Mouse (Mus musculus) left cerebral cortex, postnatal 10 days (tissue): ENCODE measurements around the gene Spock1. TPM values are rescaled to one million over a fixed set of nuclear protein-coding genes. Genes with fewer than 3 reads are reported as not detected.

Experiments
- DNase-seq, 2 experiments: peaks; one replicate each; pipeline ENCODE4 v3.0.0; 2021 to 2022; ENCODE audit warnings: low spot score in 2 of 2, mixed read lengths in 1 of 2; ENCODE audit errors: extremely low spot score in 1 of 2
- intact Hi-C: fragments of 180-260 bp; cut with DNase I; formaldehyde crosslinking; loops from one replicate; pipeline ENCODE4 v1.15.1; 2025
- total RNA-seq, 2 experiments: library from RNA; stranded (reverse); gene quantifications; 2 replicates each; pipeline ENCODE4 v1.2.3; 2021

Gene Spock1
- total RNA-seq, 2 experiments from 2014 or later, result 276 to 302 TPM

- intact Hi-C loops, result no loop called here
- DNase-seq, result no peak
Observed at GRCm38 (mm10) chr13:57761122-57761521, 147.0 kb downstream of the Spock1 start.

DNA sequence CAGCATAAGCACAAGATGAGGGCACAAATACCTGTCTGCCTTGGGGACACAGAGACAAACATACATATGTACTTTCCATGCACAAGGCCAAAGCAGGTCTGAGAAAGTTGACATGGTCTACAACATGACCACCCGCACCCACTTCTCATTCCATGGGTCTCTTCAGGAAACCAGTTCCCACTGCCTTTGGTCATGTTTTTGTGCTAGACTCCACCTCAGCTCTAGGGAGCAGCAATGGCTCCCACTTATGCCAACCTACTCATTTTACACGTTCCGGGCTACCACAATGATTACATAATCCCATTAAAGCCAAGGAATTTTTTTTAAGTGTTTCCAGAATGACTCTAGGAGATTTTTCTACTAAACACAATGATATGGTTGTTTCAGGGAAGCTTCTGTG lies 147.5 kb downstream of the Spock1 start:
- intact Hi-C loops, result no loop called here
- no peak for DNase-seq

DNA sequence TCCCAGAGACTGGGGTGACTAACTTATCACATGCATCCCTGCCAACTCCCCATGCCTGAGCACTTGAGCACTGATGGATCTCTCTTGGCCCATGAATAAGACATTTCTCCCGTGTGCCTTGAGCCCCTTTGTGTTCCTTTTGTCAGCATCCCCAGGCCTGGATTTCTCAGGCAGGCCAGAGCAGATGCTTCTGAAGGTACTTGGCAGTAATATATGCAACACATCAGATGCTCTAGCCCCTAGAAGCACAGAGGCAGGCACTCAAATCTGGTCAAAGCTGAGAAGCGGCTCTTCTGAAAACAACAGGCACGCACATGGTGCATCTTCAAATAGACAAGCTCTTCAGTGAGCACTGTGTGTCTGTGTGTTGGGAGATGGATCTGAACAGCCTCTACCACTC lies 151.8 kb downstream of the Spock1 start:
- intact Hi-C loops, result no loop called here
- peak in 1 of 2 experiments; percentile 34 for DNase-seq

- intact Hi-C loops, result no loop called here
- DNase-seq, result no peak
Observed at GRCm38 (mm10) chr13:57750831-57751230, 157.3 kb downstream of the Spock1 start.

DNA sequence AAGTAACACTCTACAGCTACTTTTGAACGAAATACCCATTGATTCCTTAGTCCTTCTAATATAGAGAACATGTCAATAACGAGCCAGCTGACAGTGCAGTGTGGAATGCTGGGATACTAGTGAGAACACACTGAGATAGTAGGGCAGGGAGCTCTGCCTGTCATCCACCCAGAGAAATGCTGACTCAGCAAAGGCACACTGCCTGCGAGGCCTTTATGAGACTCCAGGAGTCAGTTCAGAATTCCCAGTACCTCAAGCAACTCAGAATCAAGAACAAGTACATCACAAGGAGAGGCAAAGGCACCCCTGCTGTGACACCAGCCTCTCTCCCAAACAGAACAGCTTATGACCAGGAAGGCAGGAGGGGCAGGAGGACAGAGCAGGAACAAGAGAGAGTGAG lies 163.5 kb downstream of the Spock1 start:
- intact Hi-C loops, result no loop called here
- no peak for DNase-seq

DNA sequence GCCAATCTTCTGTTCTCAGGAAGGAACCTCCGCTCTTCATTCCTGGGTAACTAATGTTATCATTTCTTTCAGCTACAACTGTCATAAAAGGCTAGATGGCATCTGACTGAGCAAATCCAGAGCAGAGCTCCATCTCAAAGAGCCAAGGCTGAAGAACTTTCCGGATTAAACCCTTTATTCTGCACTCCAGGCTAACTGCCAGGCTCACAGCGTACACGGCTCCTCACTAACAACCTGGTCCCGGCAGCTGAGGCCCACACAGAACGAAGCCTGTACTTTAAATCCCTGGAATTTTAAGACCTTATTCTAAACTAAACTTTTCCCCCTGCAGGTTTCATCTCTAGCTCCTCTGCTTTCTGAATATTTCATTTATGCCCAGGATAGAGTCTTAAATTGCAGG lies 166.9 kb downstream of the Spock1 start:
- no peak for DNase-seq
- intact Hi-C loops, result no loop called here

DNA sequence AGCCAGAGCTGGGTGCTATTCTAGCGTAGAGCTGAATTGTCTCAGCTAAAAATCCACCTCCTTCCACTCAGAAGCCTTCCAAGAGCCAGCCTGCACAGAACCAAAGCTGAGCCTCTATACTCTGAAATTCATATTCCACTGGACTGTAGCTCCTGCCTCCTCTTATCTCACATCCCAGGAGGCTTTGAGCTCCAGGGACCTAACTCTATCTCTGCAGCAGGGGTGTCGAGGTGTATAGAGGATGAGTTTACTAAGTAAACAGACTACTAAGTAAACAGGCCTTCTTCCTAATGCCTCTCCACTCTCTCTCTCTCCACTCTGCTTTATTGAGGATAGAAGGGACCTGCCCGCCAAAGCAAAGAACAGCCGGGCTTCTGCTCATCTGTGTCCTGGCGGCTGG lies 167.7 kb downstream of the Spock1 start:
- DNase-seq, result no peak
- intact Hi-C loops, result no loop called here

DNA sequence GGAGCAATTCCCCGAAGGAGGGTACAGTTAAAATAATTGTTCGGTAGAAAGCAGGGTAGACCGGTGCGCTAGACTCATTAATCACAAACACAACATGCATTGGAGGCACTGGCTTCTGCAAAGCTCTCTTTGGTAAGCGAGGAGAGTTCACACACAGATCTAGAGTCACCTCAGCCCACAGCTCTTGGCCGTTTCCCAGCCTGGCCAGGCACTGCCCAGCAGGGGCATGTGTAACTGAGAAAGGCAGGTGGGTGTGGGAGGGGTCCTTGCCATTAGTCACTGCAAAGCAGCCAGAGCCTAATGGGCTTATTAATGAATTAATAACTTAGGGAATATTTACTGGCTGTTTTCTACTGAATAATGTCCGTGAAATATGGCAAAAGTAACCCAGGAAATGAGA lies 172.1 kb downstream of the Spock1 start:
- intact Hi-C loops, result no loop called here
- DNase-seq, result no peak

- intact Hi-C loops, result no loop called here
- DNase-seq, result no peak
Observed at GRCm38 (mm10) chr13:57734549-57734948, 173.6 kb downstream of the Spock1 start.

DNA sequence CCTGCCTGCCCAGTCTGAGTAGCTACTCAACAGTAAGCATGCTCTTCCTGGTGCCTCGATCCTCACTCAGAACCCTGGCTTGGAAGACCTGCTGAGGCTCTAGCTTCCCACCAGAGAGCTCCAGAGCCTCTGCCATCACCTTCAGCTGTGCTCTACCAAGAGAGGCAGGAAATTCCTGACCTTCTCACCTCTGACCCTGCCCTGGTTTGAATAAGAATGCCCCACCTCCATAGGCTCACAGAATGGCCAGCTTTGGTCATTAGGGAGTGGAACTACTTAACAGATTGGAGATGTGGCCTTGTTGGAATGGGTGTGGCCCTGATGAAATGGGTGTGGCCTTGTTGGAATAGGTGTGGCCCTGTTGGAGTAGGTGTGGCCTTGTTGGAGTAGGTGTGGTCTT lies 174.6 kb downstream of the Spock1 start:
- intact Hi-C loops, result no loop called here

DNA sequence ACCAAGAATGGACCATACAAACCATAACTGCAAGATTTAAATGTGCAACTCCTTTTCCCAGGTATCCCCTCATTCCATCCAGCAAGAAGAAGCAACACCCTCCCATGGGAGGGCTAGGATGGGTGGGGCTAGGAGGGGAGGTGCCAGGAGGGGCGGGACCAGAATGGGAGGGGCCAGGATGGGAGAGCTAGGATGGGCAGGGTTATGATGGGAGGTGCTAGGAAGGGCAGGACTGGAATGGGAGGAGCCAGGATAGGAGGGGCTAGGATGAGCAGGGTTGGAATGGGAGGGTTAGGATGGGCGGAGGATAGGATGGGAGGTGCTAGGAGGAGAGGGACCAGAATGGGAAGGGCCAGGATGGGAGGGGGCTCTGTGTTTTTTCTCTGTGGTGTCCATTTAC lies 175.9 kb downstream of the Spock1 start:
- intact Hi-C loops, result no loop called here
- DNase-seq, result no peak

More for the DNA sequence above, 174.6 kb downstream of the Spock1 start:
- DNase-seq, result no peak

DNA sequence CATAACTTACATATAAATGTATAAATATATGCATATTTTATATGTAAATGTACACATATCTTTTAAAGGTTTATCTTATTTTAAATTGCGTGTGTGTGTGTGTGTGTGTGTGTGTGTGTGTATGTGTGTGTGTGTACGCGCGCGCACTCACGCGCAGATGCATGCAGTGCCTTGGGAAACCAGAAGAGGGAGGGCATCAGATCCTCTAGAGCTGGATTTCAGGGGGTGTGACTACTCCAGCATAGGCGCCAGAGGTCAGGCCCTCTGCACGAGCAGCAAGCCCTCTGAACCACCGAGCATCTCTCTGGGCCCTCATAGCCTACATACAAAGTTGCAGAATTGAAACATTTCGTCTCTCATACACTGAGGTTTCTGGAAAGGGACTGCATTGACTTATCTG lies 180.4 kb downstream of the Spock1 start:
- intact Hi-C loops, result no loop called here
- no peak for DNase-seq

DNA sequence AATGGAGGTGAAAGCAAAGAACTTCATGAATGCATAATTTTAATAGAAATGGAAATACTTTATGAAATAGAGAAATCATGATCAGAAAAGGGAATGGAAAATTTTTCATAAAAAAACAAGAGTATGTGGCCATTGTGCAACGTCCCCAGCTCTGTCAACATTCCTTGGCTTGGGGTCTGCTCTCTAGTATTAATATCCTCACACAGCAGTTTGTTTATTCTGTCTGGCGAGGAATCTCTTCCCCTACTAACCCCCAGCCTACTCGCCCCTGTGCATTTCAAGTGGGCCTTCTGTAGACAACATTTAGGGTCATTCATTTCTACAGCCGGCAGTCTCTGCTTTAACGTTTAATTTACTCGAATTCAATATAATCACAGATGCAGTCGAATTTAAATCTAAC lies 181.5 kb downstream of the Spock1 start:
- intact Hi-C loops, result no loop called here
- no peak for DNase-seq

- intact Hi-C loops, result no loop called here
- no peak for DNase-seq
Observed at GRCm38 (mm10) chr13:57722329-57722936, 185.7 kb downstream of the Spock1 start.

GRCm38 (mm10) chr13:57721524-57722279 lies 186.4 kb downstream of the Spock1 start:
- peak in 1 of 2 experiments; percentile 11 for DNase-seq
- intact Hi-C loops, result no loop called here

DNA sequence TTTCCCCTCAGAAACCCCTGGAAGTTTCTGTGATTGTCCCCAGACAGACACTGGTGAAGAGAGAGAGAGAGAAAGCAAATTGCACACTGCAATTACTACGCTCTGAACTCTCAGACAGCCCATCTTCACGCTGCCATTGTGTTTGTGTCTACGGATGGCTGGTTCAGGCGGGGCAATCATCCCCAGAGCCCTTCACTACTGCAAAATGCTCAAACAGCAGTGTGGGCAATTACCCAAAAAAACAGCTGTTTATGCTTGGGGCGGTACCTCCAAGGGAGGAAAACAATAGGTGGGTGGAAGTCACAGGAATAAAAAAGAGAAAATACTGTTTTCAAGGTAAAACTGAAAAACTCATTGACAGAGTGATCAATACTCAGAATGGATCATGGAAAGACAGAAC lies 190.0 kb downstream of the Spock1 start:
- DNase-seq, result no peak
- intact Hi-C loops, result no loop called here

DNA sequence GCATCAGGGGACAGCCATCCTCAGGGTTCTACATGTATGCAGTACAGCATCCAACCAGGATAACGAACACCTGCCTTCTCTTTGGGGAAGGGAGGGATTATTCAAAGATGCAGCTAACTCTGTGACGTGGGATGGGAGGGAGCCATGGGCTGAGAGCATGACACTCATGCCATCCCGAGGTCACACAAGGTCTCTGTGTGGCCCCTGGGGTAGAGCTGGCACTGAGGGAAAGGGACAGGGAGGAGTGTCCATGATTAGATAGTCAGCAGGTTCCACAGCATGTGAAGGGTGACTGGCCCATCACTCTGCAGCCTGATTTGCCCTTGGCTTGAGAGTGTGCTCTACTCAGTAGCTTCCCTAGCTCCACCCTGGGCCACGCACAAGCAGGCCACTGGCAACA lies 195.2 kb downstream of the Spock1 start:
- intact Hi-C loops, result no loop called here
- DNase-seq, result no peak

GRCm38 (mm10) chr13:57708425-57708824 lies 199.7 kb downstream of the Spock1 start:
- no peak for DNase-seq
- intact Hi-C loops, result no loop called here

GRCm38 (mm10) chr13:57702966-57703365 lies 205.2 kb downstream of the Spock1 start:
- intact Hi-C loops, result no loop called here
- DNase-seq, result no peak

DNA sequence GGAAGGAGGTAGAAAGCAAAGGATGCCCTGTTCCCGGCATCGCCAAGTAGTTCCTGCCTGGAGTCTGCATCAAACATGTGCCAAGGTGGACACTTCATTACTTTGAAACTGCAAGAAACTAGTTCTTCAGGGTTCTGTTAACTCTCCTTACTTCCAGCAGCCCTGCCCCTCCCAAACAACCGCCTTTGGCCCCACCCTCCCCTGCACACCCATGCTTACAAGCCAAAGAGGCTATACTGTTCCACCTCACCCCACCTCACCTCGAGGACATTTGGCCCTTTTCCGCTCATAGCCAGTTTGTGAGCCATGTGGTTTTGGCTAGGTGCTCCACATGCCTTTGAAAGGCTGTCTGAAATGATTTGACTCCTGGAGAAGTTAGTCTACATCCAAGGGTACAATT lies 211.4 kb downstream of the Spock1 start:
- DNase-seq, result no peak
- intact Hi-C loops, result no loop called here

- intact Hi-C loops, result no loop called here
- no peak for DNase-seq
Observed at GRCm38 (mm10) chr13:57688926-57689325, 219.2 kb downstream of the Spock1 start.
